26 mouse cellular contexts compared by ENCODE assay signal in genomic region chr19:53425824-53426223, GRCm38 (mm10). TPM values are rescaled to one million over a fixed set of nuclear protein-coding genes. Genes with fewer than 3 reads are reported as not detected.
DNase-seq lines count a peak whose midpoint lies in the region; TF ChIP-seq lines count a peak whose summit lies in the region.
"Had no signal": no experiment of that assay in that cellular context is flagged by ENCODE, and none has a peak within 500 bp of the region (broad histone marks: within the 10 kb centered on the region; RNA-seq: fewer than 3 reads in every experiment).

No protein-coding gene starts in this region.

- no peak for TF ChIP-seq CTCF in thymus, adult 2 months (IDR thresholded peaks at IDR 0.05; ENCODE audit: borderline replicate concordance, control insufficient read depth, extremely low read depth, insufficient read depth, low read length, poor library complexity)
- TF ChIP-seq CTCF in bone marrow, adult 2 months (IDR thresholded peaks at IDR 0.05; ENCODE audit: control insufficient read depth, insufficient read depth, low read length), result no peak

- peaks cover 50% of the 10 kb centered on the region for H3K4me1 ChIP-seq in thymus, adult 2 months (replicated peaks; ENCODE audit: control insufficient read depth, insufficient read depth, low read length)
- peaks cover 7% of the 10 kb centered on the region; the same call in 1 of the 2 replicates for H3K4me1 ChIP-seq in bone marrow, adult 2 months (ENCODE audit: control insufficient read depth, insufficient read depth, low read length)

- no peak for DNase-seq in thymus, adult 2 months
- no peak for DNase-seq in thymus, postnatal 0 days (ENCODE audit: low spot score)
- peak; percentile 59 to 60 for DNase-seq in B cell, adult 2 months
- DNase-seq in kidney, adult 9 months, result no peak
- DNase-seq in adrenal gland, adult (ENCODE audit: inconsistent age in 2 of 2, low spot score in 1 of 2), result no peak
- DNase-seq: adrenal gland, adult 8-10 months; adrenal gland, postnatal 25 days; cerebellum, adult 18-20 months; cerebellum, adult 9-10 months; cerebellum, postnatal 14 days; gastrocnemius, postnatal 10 days; gastrocnemius, postnatal 36 days; heart, adult 2 months; heart, postnatal 14 days; heart, postnatal 4 days had no signal

- peak overlapping the region; percentile 99 for H3K27ac ChIP-seq in thymus, adult 2 months (ENCODE audit: control insufficient read depth, insufficient read depth, low read length)
- no peak overlapping the region; the same call in 1 of the 2 replicates for H3K27ac ChIP-seq in bone marrow, adult 2 months (ENCODE audit: control insufficient read depth, insufficient read depth, low read depth, low read length, poor library complexity)
- H3K27ac ChIP-seq: forebrain, embryonic 13.5 days; heart, adult 2 months; heart, embryonic 13.5 days; hindbrain, embryonic 14.5 days; hindbrain, postnatal 0 days had no signal

- no peaks in the 10 kb centered on the region for H3K27me3 ChIP-seq in thymus, adult 2 months (ENCODE audit: control insufficient read depth, insufficient read depth, low read length)

- H3K4me3 ChIP-seq in thymus, adult 2 months (ENCODE audit: control insufficient read depth, insufficient read depth, low read length), result no peak overlapping the region
- no peak overlapping the region for H3K4me3 ChIP-seq in bone marrow, adult 2 months (replicated peaks; ENCODE audit: control insufficient read depth, low read depth, low read length)
- H3K4me3 ChIP-seq: forebrain, embryonic 10.5 days; forebrain, embryonic 13.5 days; heart, adult 2 months; heart, embryonic 10.5 days; heart, embryonic 13.5 days had no signal

- 87% methylated on average over 8 of the region's 8 CpGs for WGBS in thymus, adult 2 months
- 53% methylated on average over 8 of the region's 8 CpGs for WGBS in bone marrow, adult 2 months

- TF ChIP-seq POLR2A in thymus, adult 2 months (IDR thresholded peaks at IDR 0.05; ENCODE audit: control insufficient read depth, extremely low read depth, insufficient read depth, low read length, poor library complexity), result no peak
- TF ChIP-seq POLR2A in bone marrow, adult 2 months (IDR thresholded peaks at IDR 0.05; ENCODE audit: borderline replicate concordance, control insufficient read depth, low read depth, low read length), result 0 out of 2 replicates have a peak, but pooled peaks have one; percentile 10

- H3K36me3 ChIP-seq in thymus, adult 2 months (ENCODE audit: control insufficient read depth, insufficient read depth, low read length), result no peaks in the 10 kb centered on the region
- H3K36me3 ChIP-seq: forebrain, embryonic 10.5 days; heart, embryonic 10.5 days; heart, embryonic 13.5 days had no signal

RNA-seq across cellular contexts. Expression of gene Smndc1, which starts 35.4 kb away (rescaled TPM):
- polyA plus RNA-seq in thymus, adult 2 months (2012; rRNA removed), result 6.7 and 6.8 TPM in 2 replicates
- polyA plus RNA-seq in thymus, postnatal 0 days (2015; fragmentation: Nextera tagmentation; extraction: Ambion mirVana), result 56.4 and 66.0 TPM in 2 replicates
- 28.2 and 41.2 TPM in 2 replicates for polyA plus RNA-seq in bone marrow, adult 2 months (2011; ENCODE audit: insufficient read depth, insufficient read length, low replicate concordance, missing spikeins)

RNA-seq across cellular contexts. Expression of gene Gm10197, which starts 54.3 kb away (rescaled TPM):
- polyA plus RNA-seq in thymus, adult 2 months (2012; rRNA removed), result not detected in 2 replicates
- 2.1 and 2.5 TPM in 2 replicates for polyA plus RNA-seq in thymus, postnatal 0 days (2015; fragmentation: Nextera tagmentation; extraction: Ambion mirVana)
- polyA plus RNA-seq in bone marrow, adult 2 months (2011; ENCODE audit: insufficient read depth, insufficient read length, low replicate concordance, missing spikeins), result not detected in 2 replicates
- polyA plus RNA-seq: embryonic facial prominence, embryonic 11.5 days; embryonic facial prominence, embryonic 14.5 days; forebrain, embryonic 10.5 days; forebrain, embryonic 13.5 days; forebrain, embryonic 16.5 days; heart, adult 2 months; heart, embryonic 10.5 days; heart, embryonic 13.5 days; hindbrain, embryonic 11.5 days; hindbrain, embryonic 14.5 days; hindbrain, postnatal 0 days had no signal

Comparison
In these comparisons a context has a peak if more than half of its experiments do, and no peak if none do; other contexts are left out.
1. DNase-seq: peak in B cell, adult 2 months (2 of 2); none in thymus, adult 2 months (single experiment), thymus, postnatal 0 days (single experiment), kidney, adult 9 months (single experiment) and adrenal gland, adult (0 of 2).